ENCODE assay signal across 19 mouse cellular contexts in the genomic region with DNA sequence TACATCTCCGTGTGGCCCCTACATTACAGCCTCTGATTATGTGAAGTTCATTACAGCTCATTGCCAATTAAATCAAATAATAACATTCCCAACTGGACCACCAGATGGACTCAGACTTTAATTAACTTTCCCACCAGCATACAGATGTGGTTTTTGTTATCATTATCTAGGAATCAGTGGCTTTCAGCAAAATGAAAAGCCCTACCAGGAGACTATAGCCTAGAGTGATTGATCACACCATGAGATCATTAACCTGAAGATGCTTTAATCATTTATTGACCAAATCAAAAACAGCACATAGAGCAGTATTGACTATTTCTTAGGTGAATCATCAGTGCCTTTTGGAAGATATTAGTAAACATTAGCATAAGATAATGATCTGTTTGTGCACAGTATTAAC.
DNase-seq lines count a peak whose midpoint lies in the region; ATAC-seq lines count a peak whose summit lies in the region.
"Had no signal": no experiment of that assay in that cellular context is flagged by ENCODE, and none has a peak within 500 bp of the region (broad histone marks: within the 10 kb centered on the region; RNA-seq: fewer than 3 reads in every experiment).

No protein-coding gene starts in this region.

- DNase-seq in hindbrain, embryonic 11.5 days (ENCODE audit: low spot score): no peak
- peak; percentile 4 for DNase-seq in midbrain, embryonic 14.5 days
- no peak for DNase-seq in left cerebral cortex, adult 18-20 months (ENCODE audit: low spot score in 2 of 2)
- no peak for DNase-seq in layer of hippocampus, adult 9-10 months (ENCODE audit: low spot score)
- DNase-seq: adrenal gland, adult 8-10 months; adrenal gland, postnatal 36 days; cerebellum, adult 11 months; cerebellum, adult 9-10 months; cerebellum, postnatal 25 days; gastrocnemius, postnatal 36 days; heart, adult 11 months; heart, postnatal 36 days had no signal

- H3K27me3 ChIP-seq in hindbrain, embryonic 13.5 days: no peaks in the 10 kb centered on the region
- H3K27me3 ChIP-seq in hindbrain, embryonic 11.5 days (ENCODE audit: control insufficient read depth, insufficient read depth, low read length): no peaks in the 10 kb centered on the region
- no peaks in the 10 kb centered on the region for H3K27me3 ChIP-seq in midbrain, embryonic 14.5 days (ENCODE audit: control insufficient read depth, insufficient read depth, low read length)
- no peaks in the 10 kb centered on the region for H3K27me3 ChIP-seq in midbrain, embryonic 16.5 days (ENCODE audit: control insufficient read depth, insufficient read depth, low read depth, low read length)
- no peaks in the 10 kb centered on the region for H3K27me3 ChIP-seq in hindbrain, embryonic 16.5 days (replicated peaks; ENCODE audit: control insufficient read depth, insufficient read depth, low read length)
- H3K27me3 ChIP-seq: embryonic facial prominence, embryonic 12.5 days; forebrain, embryonic 13.5 days; heart, embryonic 13.5 days had no signal

- H3K27ac ChIP-seq in hindbrain, embryonic 13.5 days: no peak overlapping the region
- H3K27ac ChIP-seq in hindbrain, embryonic 11.5 days (ENCODE audit: low read depth, low read length): no peak overlapping the region
- no peak overlapping the region for H3K27ac ChIP-seq in midbrain, embryonic 14.5 days (replicated peaks; ENCODE audit: low read depth, low read length)
- H3K27ac ChIP-seq in midbrain, embryonic 16.5 days (ENCODE audit: low read length): no peak overlapping the region
- no peak overlapping the region for H3K27ac ChIP-seq in hindbrain, embryonic 16.5 days (ENCODE audit: low read depth, low read length)
- H3K27ac ChIP-seq: embryonic facial prominence, embryonic 12.5 days; forebrain, embryonic 13.5 days; heart, embryonic 13.5 days had no signal

- ATAC-seq in hindbrain, embryonic 13.5 days (ENCODE audit: low FRiP score): peak; percentile 39; the same call in 1 of the 2 replicates
- no peak; the same call in 1 of the 2 replicates for ATAC-seq in hindbrain, embryonic 11.5 days (ENCODE audit: low FRiP score)
- ATAC-seq in midbrain, embryonic 14.5 days (ENCODE audit: low FRiP score, low TSS enrichment): 0 out of 2 replicates have a peak, but pooled peaks have one; percentile 17
- no peak for ATAC-seq in midbrain, embryonic 16.5 days
- ATAC-seq in hindbrain, embryonic 16.5 days: 0 out of 2 replicates have a peak, but pooled peaks have one; percentile 34
- ATAC-seq: forebrain, embryonic 13.5 days; intestine, embryonic 16.5 days had no signal

- no peak overlapping the region for H3K4me3 ChIP-seq in hindbrain, embryonic 13.5 days
- no peak overlapping the region for H3K4me3 ChIP-seq in hindbrain, embryonic 11.5 days (ENCODE audit: low read depth, low read length)
- H3K4me3 ChIP-seq in midbrain, embryonic 14.5 days (replicated peaks; ENCODE audit: low read depth, low read length): no peak overlapping the region
- H3K4me3 ChIP-seq in midbrain, embryonic 16.5 days (ENCODE audit: low read depth, low read length): no peak overlapping the region
- H3K4me3 ChIP-seq in hindbrain, embryonic 16.5 days (ENCODE audit: low read length): no peak overlapping the region
- H3K4me3 ChIP-seq: embryonic facial prominence, embryonic 12.5 days; forebrain, embryonic 13.5 days; heart, embryonic 13.5 days had no signal

- no peaks in the 10 kb centered on the region for H3K36me3 ChIP-seq in hindbrain, embryonic 13.5 days
- H3K36me3 ChIP-seq in hindbrain, embryonic 11.5 days (ENCODE audit: control insufficient read depth, insufficient read depth, low read length): no peaks in the 10 kb centered on the region
- no peaks in the 10 kb centered on the region for H3K36me3 ChIP-seq in midbrain, embryonic 14.5 days (ENCODE audit: control insufficient read depth, insufficient read depth, low read length)
- no peaks in the 10 kb centered on the region for H3K36me3 ChIP-seq in midbrain, embryonic 16.5 days (ENCODE audit: control insufficient read depth, insufficient read depth, low read length)
- no peaks in the 10 kb centered on the region for H3K36me3 ChIP-seq in hindbrain, embryonic 16.5 days (ENCODE audit: control insufficient read depth, insufficient read depth, low read length)
- H3K36me3 ChIP-seq: embryonic facial prominence, embryonic 12.5 days; heart, embryonic 13.5 days had no signal

- H3K9me3 ChIP-seq in hindbrain, embryonic 13.5 days: no peaks in the 10 kb centered on the region
- H3K9me3 ChIP-seq in hindbrain, embryonic 11.5 days (ENCODE audit: control insufficient read depth, low read length): no peaks in the 10 kb centered on the region
- no peaks in the 10 kb centered on the region for H3K9me3 ChIP-seq in midbrain, embryonic 14.5 days (ENCODE audit: control insufficient read depth, low read length)
- no peaks in the 10 kb centered on the region for H3K9me3 ChIP-seq in midbrain, embryonic 16.5 days (replicated peaks; ENCODE audit: control insufficient read depth, low read length, poor library complexity, severe bottlenecking)
- no peaks in the 10 kb centered on the region for H3K9me3 ChIP-seq in hindbrain, embryonic 16.5 days (ENCODE audit: control insufficient read depth, low read length)
- H3K9me3 ChIP-seq: embryonic facial prominence, embryonic 12.5 days; forebrain, embryonic 13.5 days; heart, embryonic 13.5 days had no signal

- no peak overlapping the region for H3K9ac ChIP-seq in hindbrain, embryonic 13.5 days
- no peak overlapping the region for H3K9ac ChIP-seq in hindbrain, embryonic 11.5 days (ENCODE audit: low read depth, low read length)
- H3K9ac ChIP-seq in midbrain, embryonic 14.5 days (replicated peaks; ENCODE audit: low read length): no peak overlapping the region
- H3K9ac ChIP-seq in midbrain, embryonic 16.5 days (ENCODE audit: low read depth, low read length): no peak overlapping the region
- no peak overlapping the region for H3K9ac ChIP-seq in hindbrain, embryonic 16.5 days (ENCODE audit: low read depth, low read length)
- H3K9ac ChIP-seq: embryonic facial prominence, embryonic 12.5 days; forebrain, embryonic 13.5 days; heart, embryonic 13.5 days had no signal

- 30% methylated on average over 1 of the region's 1 CpGs for WGBS in hindbrain, embryonic 13.5 days
- WGBS in hindbrain, embryonic 11.5 days: 62% methylated on average over 1 of the region's 1 CpGs
- 48% methylated on average over 1 of the region's 1 CpGs for WGBS in midbrain, embryonic 14.5 days
- WGBS in midbrain, embryonic 16.5 days: 41% methylated on average over 1 of the region's 1 CpGs
- WGBS in hindbrain, embryonic 16.5 days: 66% methylated on average over 1 of the region's 1 CpGs

- no peaks in the 10 kb centered on the region for H3K4me1 ChIP-seq in hindbrain, embryonic 13.5 days (replicated peaks)
- no peaks in the 10 kb centered on the region for H3K4me1 ChIP-seq in hindbrain, embryonic 11.5 days (replicated peaks; ENCODE audit: control insufficient read depth, insufficient read depth, low read length)
- H3K4me1 ChIP-seq in midbrain, embryonic 14.5 days (ENCODE audit: control insufficient read depth, insufficient read depth, low read length): no peaks in the 10 kb centered on the region
- no peaks in the 10 kb centered on the region for H3K4me1 ChIP-seq in midbrain, embryonic 16.5 days (ENCODE audit: control insufficient read depth, insufficient read depth, low read length)
- no peaks in the 10 kb centered on the region for H3K4me1 ChIP-seq in hindbrain, embryonic 16.5 days (ENCODE audit: control insufficient read depth, insufficient read depth, low read depth, low read length)
- H3K4me1 ChIP-seq: embryonic facial prominence, embryonic 12.5 days; forebrain, embryonic 13.5 days; heart, embryonic 13.5 days had no signal

- no peak overlapping the region for H3K4me2 ChIP-seq in hindbrain, embryonic 13.5 days
- H3K4me2 ChIP-seq in hindbrain, embryonic 11.5 days (replicated peaks; ENCODE audit: low read depth, low read length): no peak overlapping the region
- no peak overlapping the region for H3K4me2 ChIP-seq in midbrain, embryonic 14.5 days (ENCODE audit: low read length)
- H3K4me2 ChIP-seq in midbrain, embryonic 16.5 days (ENCODE audit: low read length): no peak overlapping the region
- H3K4me2 ChIP-seq in hindbrain, embryonic 16.5 days (ENCODE audit: low read length): no peak overlapping the region
- H3K4me2 ChIP-seq: embryonic facial prominence, embryonic 12.5 days; forebrain, embryonic 13.5 days; heart, embryonic 13.5 days had no signal

Comparison
In these comparisons a context has a peak if more than half of its experiments do, and no peak if none do; other contexts are left out.
1. ATAC-seq: peak in hindbrain, embryonic 13.5 days (single experiment), midbrain, embryonic 14.5 days (single experiment) and hindbrain, embryonic 16.5 days (single experiment); none in hindbrain, embryonic 11.5 days (single experiment) and midbrain, embryonic 16.5 days (single experiment).